Mouse (Mus musculus) spleen, adult 2 months (tissue): Measurements from ENCODE around the gene Tmbim4. TPM values are rescaled to one million over a fixed set of nuclear protein-coding genes. Genes with fewer than 3 reads are reported as not detected.
"Not testable (repeated sequence)": the region's sequence is repeated elsewhere in the genome, so short reads cannot be mapped to it uniquely, and the experiment has no call there.

Experiments
- DNase-seq, 2 experiments: peaks; one replicate each; pipeline versions ENCODE4 v3.0.0 to v3.0.0-alpha.2; 2012 to 2021; ENCODE audit warnings: low spot score in 2 of 2, low read depth in 1 of 2
- H3K27ac ChIP-seq: fragments of 200-500 bp; 2 replicates; pipeline ENCODE4 v1.5.1; 2012; ENCODE audit warnings: low read length, inconsistent platforms; ENCODE audit not compliant: insufficient read depth
- H3K27me3 ChIP-seq: fragments of 200-500 bp; 2 replicates; pipeline ENCODE4 v1.6.1; 2012; ENCODE audit warnings: mild to moderate bottlenecking, moderate library complexity, low read length, inconsistent platforms; ENCODE audit not compliant: control insufficient read depth, insufficient read depth
- H3K36me3 ChIP-seq: fragments of 200-500 bp; 2 replicates; pipeline ENCODE4 v1.6.1; 2012; ENCODE audit warnings: mild to moderate bottlenecking, low read length, inconsistent platforms; ENCODE audit not compliant: control insufficient read depth, insufficient read depth
- H3K4me1 ChIP-seq: fragments of 200-500 bp; 2 replicates; pipeline ENCODE4 v1.6.1; 2011; ENCODE audit warnings: inconsistent platforms; ENCODE audit not compliant: control insufficient read depth, insufficient read depth, insufficient read length
- H3K4me3 ChIP-seq: fragments of 200-500 bp; 2 replicates; pipeline ENCODE4 v1.5.1; 2011; ENCODE audit warnings: mild to moderate bottlenecking, inconsistent platforms; ENCODE audit not compliant: insufficient read depth, insufficient read length; ENCODE audit errors: extremely low read depth
- CTCF ChIP-seq: fragments of 200-500 bp; IDR thresholded peaks from 2 replicates; pipeline ENCODE4 v1.5.1; 2011; ENCODE audit warnings: mild to moderate bottlenecking, inconsistent platforms; ENCODE audit not compliant: insufficient read depth, insufficient read length, insufficient replicate concordance; ENCODE audit errors: extremely low read depth
- POLR2A ChIP-seq: fragments of 200-500 bp; IDR thresholded peaks from 2 replicates; pipeline ENCODE4 v1.6.1; 2011; ENCODE audit warnings: low read depth, low read length, inconsistent platforms
- WGBS: fragments of 180-500 bp; shearing (Covaris S2); methylation state at CpG from one replicate; pipeline ENCODE4 v1.1.7; 2018; 5-methylcytosine and 5-hydroxymethylcytosine counted together
- polyA plus RNA-seq: library from polyadenylated mRNA; depleted of rRNA; stranded (reverse); fragments of >200 nt; gene quantifications from 2 replicates; pipeline ENCODE4 v1.2.3, GENCODE M21; 2012

The Tmbim4 gene
- polyA plus RNA-seq, 1 experiment: 110 TPM

DNA sequence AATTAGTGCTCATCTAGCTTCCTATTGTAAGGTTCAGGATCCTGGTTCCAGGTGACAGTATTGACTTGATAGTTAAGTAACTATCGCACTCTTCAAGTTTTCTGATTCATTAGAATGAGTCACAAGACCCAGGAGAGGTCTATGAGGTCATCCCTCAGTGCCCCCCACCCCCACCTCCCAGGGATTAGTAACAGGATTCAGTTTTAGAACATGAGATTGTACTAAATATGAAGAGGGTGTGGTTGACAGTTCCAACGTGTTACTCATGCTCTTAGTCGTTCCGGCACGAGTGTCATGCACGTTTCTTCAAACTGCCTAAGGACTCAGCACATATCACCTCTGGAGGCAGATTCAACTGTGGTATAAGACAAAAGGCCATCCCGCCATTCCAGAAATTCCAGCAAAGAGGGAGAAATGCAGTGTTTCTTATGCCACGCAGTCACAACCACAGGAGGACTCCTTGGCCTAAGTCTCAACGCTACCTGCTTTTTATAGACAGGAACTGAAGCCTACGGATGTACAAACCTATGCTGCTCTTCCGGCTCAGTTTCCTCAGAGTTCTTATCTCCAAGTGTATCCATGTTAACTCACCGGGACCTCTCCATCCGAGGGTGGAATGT, 3.3 kb downstream of the Tmbim4 start:
- no peaks in the 10 kb centered on the region for H3K36me3 ChIP-seq
- TF ChIP-seq POLR2A (no peak), CTCF (no peak)

DNA sequence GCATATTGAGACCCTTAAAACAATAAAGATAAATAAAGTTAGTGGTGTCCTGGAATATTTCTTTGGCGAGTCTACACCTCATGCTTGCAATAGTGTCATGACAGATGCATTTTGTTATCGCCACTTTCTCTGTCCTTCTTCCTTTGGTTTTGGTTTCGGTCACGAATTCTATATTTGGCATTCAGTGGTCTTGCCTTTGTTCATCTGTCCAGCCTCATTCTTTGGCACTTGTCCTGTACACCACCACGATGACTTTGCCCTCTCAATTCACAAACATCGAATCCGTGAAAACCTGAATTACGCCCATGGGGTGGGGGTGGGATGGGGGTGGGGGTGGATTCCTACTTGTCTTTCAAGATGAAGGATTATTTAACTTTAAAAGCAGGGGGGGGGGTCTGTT, 6.6 kb downstream of the Tmbim4 start:
- Histone ChIP-seq H3K4me1 (peaks cover 3% of the 10 kb centered on the region; the same call in 1 of the 2 replicates), H3K27me3 (no peaks in the 10 kb centered on the region), H3K4me3 (peak overlapping the region; percentile 41; the same call in 1 of the 2 replicates), H3K36me3 (no peaks in the 10 kb centered on the region; the same call in 1 of the 2 replicates), H3K27ac (no peak overlapping the region)
- no peak for DNase-seq
- TF ChIP-seq POLR2A: no peak
- TF ChIP-seq CTCF: no peak
- 33% methylated on average over 8 of the region's 8 CpGs for WGBS

More for the DNA sequence above, 3.3 kb downstream of the Tmbim4 start:
- DNase-seq: no peak
- Histone ChIP-seq H3K4me3 (no peak overlapping the region), H3K4me1 (peaks cover 14% of the 10 kb centered on the region), H3K27me3 (no peaks in the 10 kb centered on the region), H3K27ac (no peak overlapping the region)
- 92% methylated on average over 13 of the region's 13 CpGs for WGBS

DNA sequence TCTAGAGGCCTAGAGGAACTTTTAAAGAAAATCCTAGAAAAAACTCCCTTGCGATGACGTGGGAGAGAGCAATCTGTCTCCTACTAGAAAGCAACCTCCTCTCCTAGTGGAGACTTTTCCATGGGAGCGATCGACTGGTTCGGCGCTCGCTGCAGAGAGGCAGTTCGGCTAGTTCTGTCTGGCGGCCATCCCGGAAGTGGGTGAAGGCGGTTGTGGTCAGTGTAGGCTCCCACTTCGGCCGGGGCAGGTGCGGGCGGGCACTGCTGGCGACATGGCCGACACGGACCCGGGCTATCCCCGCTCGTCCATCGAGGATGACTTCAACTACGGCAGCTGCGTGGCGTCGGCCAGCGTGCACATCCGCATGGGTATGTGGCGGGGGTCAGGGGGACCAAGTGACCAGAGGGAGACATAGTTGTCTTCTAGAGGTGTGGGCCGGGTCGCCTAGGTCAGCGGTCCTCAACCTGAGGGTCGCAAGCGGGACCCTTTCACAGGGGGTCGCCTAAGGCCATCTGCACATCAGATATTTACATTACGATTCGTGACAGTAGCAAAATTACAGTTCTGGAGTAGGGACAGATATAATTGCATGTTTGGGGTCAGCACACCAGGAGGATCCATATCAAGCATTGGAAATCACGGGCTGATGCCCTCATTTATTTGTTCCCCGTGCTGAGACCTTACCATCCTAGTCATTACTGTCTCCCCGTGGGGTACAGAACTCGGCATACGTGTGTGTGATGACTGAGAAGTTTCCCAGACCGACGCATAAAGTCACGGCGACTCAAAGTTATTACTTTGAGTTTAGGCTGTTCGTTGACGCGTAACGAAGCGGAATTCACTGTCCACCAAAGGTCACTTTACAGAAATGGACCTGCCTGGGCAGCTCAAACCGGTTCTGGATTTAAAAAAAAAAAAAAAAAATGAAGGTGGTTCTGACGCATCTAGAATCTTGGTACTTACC, 7.5 kb downstream of the Tmbim4 start:
- Histone ChIP-seq H3K4me1 (peaks cover 3% of the 10 kb centered on the region; the same call in 1 of the 2 replicates), H3K4me3 (peak overlapping the region; percentile 99), H3K27me3 (no peaks in the 10 kb centered on the region), H3K36me3 (peaks cover 1% of the 10 kb centered on the region), H3K27ac (peak overlapping the region; percentile 58)
- DNase-seq: peak in 1 of 2 experiments; percentile 59
- 1% methylated on average over 53 of the region's 53 CpGs for WGBS
- TF ChIP-seq CTCF: 0 out of 2 replicates have a peak, but pooled peaks have one; percentile 14
- TF ChIP-seq POLR2A: peak; percentile 44; the same call in 1 of the 2 replicates

DNA sequence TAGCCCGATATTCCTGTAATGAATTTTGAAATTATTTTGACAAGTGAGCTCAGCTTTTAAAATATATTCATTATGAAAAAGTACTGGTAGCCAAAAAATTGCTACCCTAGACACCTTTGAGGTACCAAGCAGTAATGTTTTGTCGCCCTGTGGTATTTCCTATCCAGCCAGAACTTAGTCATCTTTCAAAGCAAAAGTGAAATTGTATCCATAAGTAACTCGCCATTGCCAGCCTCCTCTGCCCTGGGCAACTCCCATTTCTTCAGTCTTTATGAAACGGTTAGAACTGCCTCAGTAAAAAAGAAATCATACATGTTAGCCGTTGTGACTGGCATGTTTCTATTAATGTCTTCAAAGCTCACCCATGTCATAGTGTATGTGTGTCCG, 8.1 kb downstream of the Tmbim4 start:
- Histone ChIP-seq H3K4me1 (peaks cover 3% of the 10 kb centered on the region; the same call in 1 of the 2 replicates), H3K4me3 (peak overlapping the region; percentile 41), H3K27ac (no peak overlapping the region), H3K36me3 (peaks cover 1% of the 10 kb centered on the region), H3K27me3 (no peaks in the 10 kb centered on the region)
- TF ChIP-seq POLR2A (no peak), CTCF (no peak)
- no peak for DNase-seq
- WGBS: 8% methylated on average over 6 of the region's 6 CpGs

DNA sequence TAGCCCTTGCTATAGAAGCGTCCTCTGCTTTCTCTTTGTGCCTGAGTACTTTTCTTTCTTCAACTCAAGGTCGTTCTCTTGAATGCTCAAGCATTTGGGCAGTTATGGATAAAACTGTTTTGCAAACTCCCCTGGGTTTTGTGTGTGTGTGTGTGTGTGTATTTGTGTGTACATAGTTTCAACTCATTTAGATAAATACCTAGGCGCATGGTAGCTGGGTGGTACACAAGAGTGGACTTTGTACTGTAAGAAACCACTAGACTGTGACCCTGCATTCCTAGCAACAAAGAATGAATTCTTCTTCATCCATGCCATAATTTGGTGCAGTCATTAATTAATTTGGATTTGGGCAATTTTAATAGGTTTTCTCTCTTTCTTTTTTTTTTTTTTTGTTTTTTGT, 8.7 kb downstream of the Tmbim4 start:
- TF ChIP-seq POLR2A (no peak), CTCF (no peak)
- no peak for DNase-seq
- WGBS: 57% methylated on average over 3 of the region's 3 CpGs
- Histone ChIP-seq H3K4me1 (peaks cover 3% of the 10 kb centered on the region; the same call in 1 of the 2 replicates), H3K27ac (no peak overlapping the region), H3K4me3 (no peak overlapping the region), H3K27me3 (no peaks in the 10 kb centered on the region), H3K36me3 (peaks cover 1% of the 10 kb centered on the region)

DNA sequence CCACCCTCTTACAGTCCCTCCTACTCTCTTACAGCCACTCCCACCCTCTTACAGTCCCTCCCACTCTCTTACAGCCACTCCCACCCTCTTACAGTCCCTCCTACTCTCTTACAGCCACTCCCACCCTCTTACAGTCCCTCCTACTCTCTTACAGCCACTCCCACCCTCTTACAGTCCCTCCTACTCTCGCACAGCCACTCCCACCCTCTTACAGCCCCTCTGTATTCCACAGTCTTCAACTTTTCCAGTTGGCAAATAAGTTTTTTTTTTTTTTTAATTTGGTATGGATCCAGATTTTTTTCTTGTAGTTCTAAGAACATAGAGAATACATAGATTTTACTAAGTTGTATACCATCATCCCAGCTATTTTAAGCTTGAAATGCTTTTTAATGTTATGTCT, 15.7 kb downstream of the Tmbim4 start:
- not testable (repeated sequence) for H3K4me3 ChIP-seq, H3K27ac ChIP-seq, H3K27me3 ChIP-seq, H3K4me1 ChIP-seq, DNase-seq
- H3K36me3 ChIP-seq: peaks cover 13% of the 10 kb centered on the region
- whole genome bisulfite sequencing: 88% methylated on average over 1 of the region's 1 CpGs
